10 mouse cellular contexts compared by ENCODE assay signal in genomic region chr13:92241426-92241825, GRCm38 (mm10).
A peak's percentile ranks its signal among the peaks of the same experiment; 100 is the strongest.
DNase-seq lines count a peak whose midpoint lies in the region; ATAC-seq and TF ChIP-seq lines count a peak whose summit lies in the region.
"Had no signal": no experiment of that assay in that cellular context is flagged by ENCODE, and none has a peak within 500 bp of the region (broad histone marks: within the 10 kb centered on the region; RNA-seq: fewer than 3 reads in every experiment).

No protein-coding gene starts in this region.

- H3K79me2 ChIP-seq in MEL (ENCODE audit: control insufficient read depth, insufficient read depth, low read length, poor library complexity), result no peaks in the 10 kb centered on the region

- no peaks in the 10 kb centered on the region for H3K9me3 ChIP-seq in limb, embryonic 14.5 days (ENCODE audit: control insufficient read depth, low read length)
- no peaks in the 10 kb centered on the region for H3K9me3 ChIP-seq in limb, embryonic 10.5 days (replicated peaks)
- no peaks in the 10 kb centered on the region for H3K9me3 ChIP-seq in MEL (replicated peaks; ENCODE audit: insufficient read depth, low read length)
- H3K9me3 ChIP-seq in hindbrain, embryonic 10.5 days, result no peaks in the 10 kb centered on the region
- H3K9me3 ChIP-seq: embryonic facial prominence, embryonic 12.5 days; limb, embryonic 15.5 days had no signal

- peak in 1 of 2 experiments; percentile 0; a peak in 1 of 4 replicates for TF ChIP-seq EP300 in MEL (IDR thresholded peaks at IDR 0.05; ENCODE audit: low read depth in 1 of 2, low read length in 2 of 2)

- no peak overlapping the region for H3K27ac ChIP-seq in limb, embryonic 14.5 days (replicated peaks; ENCODE audit: low read depth, low read length)
- no peak overlapping the region for H3K27ac ChIP-seq in limb, embryonic 10.5 days
- peak overlapping the region; percentile 60 for H3K27ac ChIP-seq in MEL (ENCODE audit: control insufficient read depth, low read depth, low read length)
- no peak overlapping the region for H3K27ac ChIP-seq in hindbrain, embryonic 10.5 days
- H3K27ac ChIP-seq: embryonic facial prominence, embryonic 12.5 days; limb, embryonic 15.5 days had no signal

- no peak overlapping the region for H3K4me3 ChIP-seq in limb, embryonic 14.5 days (replicated peaks; ENCODE audit: low read length)
- H3K4me3 ChIP-seq in limb, embryonic 10.5 days, result no peak overlapping the region
- no peak overlapping the region for H3K4me3 ChIP-seq in MEL (ENCODE audit: control insufficient read depth in 1 of 2, insufficient read depth in 1 of 2, low read depth in 2 of 2, low read length in 2 of 2)
- H3K4me3 ChIP-seq in hindbrain, embryonic 10.5 days, result no peak overlapping the region
- H3K4me3 ChIP-seq: embryonic facial prominence, embryonic 12.5 days; limb, embryonic 15.5 days had no signal

- no peak for TF ChIP-seq RAD21 in MEL (IDR thresholded peaks at IDR 0.05; ENCODE audit: low read depth, low read length)

- peak; percentile 14 for DNase-seq in limb, embryonic 14.5 days (ENCODE audit: low spot score)
- no peak for DNase-seq in limb, embryonic 10.5 days (ENCODE audit: low spot score)
- DNase-seq in MEL (ENCODE audit: low read depth, low spot score), result peak; percentile 72
- DNase-seq in c-Kit-positive CD71-positive TER-119-positive erythroid progenitor cells, embryonic 14.5 days (ENCODE audit: low spot score), result peak; percentile 4
- DNase-seq in cerebellum, adult 9-10 months, result no peak
- no peak for DNase-seq in hindbrain, embryonic 10.5 days (ENCODE audit: low spot score)
- DNase-seq in layer of hippocampus, adult 9-11 months, result no peak

- no peaks in the 10 kb centered on the region for H3K27me3 ChIP-seq in limb, embryonic 14.5 days (ENCODE audit: control insufficient read depth, insufficient read depth, low read length)
- no peaks in the 10 kb centered on the region for H3K27me3 ChIP-seq in limb, embryonic 10.5 days (ENCODE audit: low read depth, poor library complexity, severe bottlenecking)
- H3K27me3 ChIP-seq in MEL (ENCODE audit: control insufficient read depth in 1 of 2, insufficient read depth in 2 of 2, low read length in 2 of 2), result no peaks in the 10 kb centered on the region
- no peaks in the 10 kb centered on the region for H3K27me3 ChIP-seq in hindbrain, embryonic 10.5 days (ENCODE audit: insufficient read depth, poor library complexity, severe bottlenecking)
- H3K27me3 ChIP-seq: embryonic facial prominence, embryonic 12.5 days; limb, embryonic 15.5 days had no signal

- WGBS in limb, embryonic 14.5 days, result 76% methylated on average over 4 of the region's 4 CpGs
- 78% methylated on average over 4 of the region's 4 CpGs for WGBS in limb, embryonic 10.5 days
- 88% methylated on average over 4 of the region's 4 CpGs for WGBS in hindbrain, embryonic 10.5 days

- TF ChIP-seq CTCF in MEL (IDR thresholded peaks at IDR 0.05 in 2 of 3, conservative IDR thresholded peaks at IDR 0.05 in 1 of 3; ENCODE audit: control insufficient read depth in 1 of 3, insufficient read depth in 1 of 3, low read depth in 2 of 3, low read length in 3 of 3, poor library complexity in 1 of 3, severe bottlenecking in 1 of 3), result no peak

- no peak overlapping the region for H3K4me2 ChIP-seq in limb, embryonic 14.5 days (replicated peaks; ENCODE audit: low read depth, low read length, severe bottlenecking)
- H3K4me2 ChIP-seq: embryonic facial prominence, embryonic 12.5 days; limb, embryonic 15.5 days had no signal

- no peak overlapping the region for H3K9ac ChIP-seq in limb, embryonic 14.5 days (ENCODE audit: low read depth, low read length, severe bottlenecking)
- no peak overlapping the region for H3K9ac ChIP-seq in MEL (ENCODE audit: control insufficient read depth, low read depth, low read length, poor library complexity, severe bottlenecking)
- H3K9ac ChIP-seq: embryonic facial prominence, embryonic 12.5 days; limb, embryonic 15.5 days had no signal

- no peaks in the 10 kb centered on the region for H3K4me1 ChIP-seq in limb, embryonic 14.5 days (ENCODE audit: control insufficient read depth, insufficient read depth, low read length)
- no peaks in the 10 kb centered on the region for H3K4me1 ChIP-seq in limb, embryonic 10.5 days
- peaks cover 2 to 10% of the 10 kb centered on the region in 2 experiments; a peak in 3 of 4 replicates for H3K4me1 ChIP-seq in MEL (ENCODE audit: control insufficient read depth in 1 of 2, insufficient read depth in 2 of 2, low read length in 2 of 2)
- no peaks in the 10 kb centered on the region for H3K4me1 ChIP-seq in hindbrain, embryonic 10.5 days (replicated peaks)
- H3K4me1 ChIP-seq: embryonic facial prominence, embryonic 12.5 days; limb, embryonic 15.5 days had no signal

- TF ChIP-seq POLR2A in limb, embryonic 14.5 days (IDR thresholded peaks at IDR 0.05; ENCODE audit: borderline replicate concordance, extremely low read depth, insufficient read depth, insufficient read length), result no peak
- TF ChIP-seq POLR2A in MEL (IDR thresholded peaks at IDR 0.05; ENCODE audit: control insufficient read depth in 1 of 2, insufficient read depth in 1 of 2, low read depth in 1 of 2, low read length in 2 of 2, poor library complexity in 1 of 2), result no peak

- no peaks in the 10 kb centered on the region for H3K36me3 ChIP-seq in limb, embryonic 14.5 days (ENCODE audit: control insufficient read depth, insufficient read depth, low read length)
- peaks cover 31% of the 10 kb centered on the region for H3K36me3 ChIP-seq in limb, embryonic 10.5 days
- peaks cover 0 to 20% of the 10 kb centered on the region in 2 experiments; a peak in 2 of 4 replicates for H3K36me3 ChIP-seq in MEL (ENCODE audit: control insufficient read depth in 1 of 2, insufficient read depth in 2 of 2, low read length in 2 of 2)
- peaks cover 19% of the 10 kb centered on the region; the same call in 1 of the 2 replicates for H3K36me3 ChIP-seq in hindbrain, embryonic 10.5 days

- no peak for ATAC-seq in limb, embryonic 14.5 days (ENCODE audit: low FRiP score, low read depth)
- peak; percentile 87 for ATAC-seq in megakaryocyte progenitor cell, adult 5-6 weeks (replicated peaks; ENCODE audit: poor library complexity)

TF ChIP-seq in MEL, 35 proteins besides CTCF, POLR2A, EP300 and RAD21:
- TF ChIP-seq ETS1 (IDR thresholded peaks at IDR 0.05; ENCODE audit: low read depth, low read length) (peak; percentile 33; the same call in 1 of the 2 replicates), MXI1 (IDR thresholded peaks at IDR 0.05; ENCODE audit: low read depth, low read length) (no peak), JUND (IDR thresholded peaks at IDR 0.05; ENCODE audit: low read depth, low read length) (peak; percentile 77; the same call in 1 of the 2 replicates)

Comparison
In these comparisons a context has a peak if more than half of its experiments do, and no peak if none do; other contexts are left out.
1. DNase-seq: peak in limb, embryonic 14.5 days (single experiment), MEL (single experiment) and c-Kit-positive CD71-positive TER-119-positive erythroid progenitor cells, embryonic 14.5 days (single experiment); none in limb, embryonic 10.5 days (single experiment), cerebellum, adult 9-10 months (single experiment), hindbrain, embryonic 10.5 days (single experiment) and layer of hippocampus, adult 9-11 months (single experiment).